Mouse (Mus musculus) liver, embryonic 14.5 days (tissue): ENCODE results near the gene Efna3. TPM values are rescaled to one million over a fixed set of nuclear protein-coding genes. Genes with fewer than 3 reads are reported as not detected.

Source experiments
- ATAC-seq: fragments of 200-750 bp; cut with Nextera tagmentation; 2 replicates; pipeline ENCODE4 v1.8.0; 2017; ENCODE audit warnings: moderate number of reproducible peaks, mild to moderate bottlenecking, moderate library complexity; ENCODE audit not compliant: insufficient read depth
- DNase-seq, 3 experiments: peaks; one replicate each; pipeline ENCODE4 v3.0.0-alpha.2; 2012 to 2013; ENCODE audit warnings: low read depth in 3 of 3, low spot score in 3 of 3
- H3K27ac ChIP-seq: fragments of 300-500 bp; sonication (generic); 2 replicates; pipeline ENCODE4 v1.5.1; 2014; ENCODE audit warnings: moderate library complexity, mild to moderate bottlenecking, control low read depth, inconsistent platforms
- H3K27me3 ChIP-seq: fragments of 300-500 bp; sonication (generic); 2 replicates; pipeline ENCODE4 v1.6.1; 2014; ENCODE audit warnings: mild to moderate bottlenecking, low read length, moderate library complexity; ENCODE audit not compliant: control insufficient read depth, insufficient read depth
- H3K36me3 ChIP-seq: fragments of 300-500 bp; sonication (generic); replicated peaks from 2 replicates; pipeline ENCODE4 v1.6.1; 2014; ENCODE audit warnings: low read depth; ENCODE audit not compliant: control insufficient read depth, insufficient read depth
- H3K4me1 ChIP-seq, 2 experiments: fragments of 200-500 bp in 1 of 2; fragments of 300-500 bp in 1 of 2; sonication (generic) in 1 of 2; replicated peaks; 2 replicates each; pipeline ENCODE4 v1.6.1; 2012 to 2014; ENCODE audit warnings: antibody characterized with exemption in 1 of 2, inconsistent platforms in 1 of 2, low read length in 1 of 2; ENCODE audit not compliant: control insufficient read depth in 2 of 2, insufficient read depth in 2 of 2
- H3K4me2 ChIP-seq: fragments of 300-500 bp; sonication (generic); 2 replicates; pipeline ENCODE4 v1.6.1; 2014; ENCODE audit warnings: low read depth, mild to moderate bottlenecking, control low read depth, moderate library complexity
- H3K4me3 ChIP-seq, 2 experiments: fragments of 200-500 bp in 1 of 2; fragments of 300-500 bp in 1 of 2; sonication (generic) in 1 of 2; 2 replicates each; pipeline ENCODE4 v1.5.1; 2012 to 2014; ENCODE audit warnings: low read depth in 2 of 2, low read length in 2 of 2, mild to moderate bottlenecking in 2 of 2, control low read depth in 1 of 2, inconsistent platforms in 1 of 2, moderate library complexity in 1 of 2; ENCODE audit not compliant: insufficient read depth in 1 of 2
- H3K9ac ChIP-seq: fragments of 300-500 bp; sonication (generic); replicated peaks from 2 replicates; pipeline ENCODE4 v1.6.1; 2014; ENCODE audit warnings: mild to moderate bottlenecking, control low read depth, moderate library complexity
- H3K9me3 ChIP-seq: fragments of 300-500 bp; sonication (generic); 2 replicates; pipeline ENCODE4 v1.6.1; 2016; ENCODE audit warnings: low read length, mixed read lengths; ENCODE audit not compliant: control insufficient read depth
- CTCF ChIP-seq: IDR thresholded peaks from 2 replicates; pipeline ENCODE4 v1.5.1; 2016; ENCODE audit warnings: antibody characterized with exemption, low read depth, control low read depth
- EP300 ChIP-seq: IDR thresholded peaks from 2 replicates; pipeline ENCODE4 v1.6.1; 2016; ENCODE audit warnings: antibody characterized with exemption, low read depth
- WGBS: fragments of 180-500 bp; shearing (Covaris S2); extraction: QIAGEN DNeasy Blood & Tissue Kit; methylation state at CpG from one replicate; pipeline ENCODE4 v1.1.7; 2014; ENCODE audit not compliant: insufficient replicate concordance; 5-methylcytosine and 5-hydroxymethylcytosine counted together
- polyA plus RNA-seq, 2 experiments: library from polyadenylated mRNA; depleted of rRNA in 1 of 2; stranded (reverse) in 1 of 2; unstranded in 1 of 2; fragments of >200 nt; fragmentation: Nextera tagmentation in 1 of 2; extraction: Ambion mirVana in 1 of 2; gene quantifications; 2 replicates each; pipeline versions ENCODE4 v1.2.1 to v1.2.3; 2012 to 2014

The Efna3 gene
- polyA plus RNA-seq, 2 experiments, result 0.05 to 0.06 TPM

- TF ChIP-seq EP300 (no peak), CTCF (no peak)
- Histone ChIP-seq H3K4me1 (no peaks in the 10 kb centered on the region), H3K9me3 (no peaks in the 10 kb centered on the region), H3K27ac (no peak overlapping the region), H3K36me3 (no peaks in the 10 kb centered on the region), H3K9ac (no peak overlapping the region), H3K4me3 (peak overlapping the region; percentile 46 to 49), H3K4me2 (peak overlapping the region; percentile 48), H3K27me3 (peaks cover 44% of the 10 kb centered on the region)
- DNase-seq, result no peak
- ATAC-seq, result no peak
- WGBS, result under 1% methylated on average over 28 of the region's 29 CpGs
These were observed 42.6 kb downstream of the Efna3 start for GRCm38 (mm10) chr3:89280050-89280605.

GRCm38 (mm10) chr3:89279153-89279890, 43.4 kb downstream of the Efna3 start:
- TF ChIP-seq EP300, result no peak
- no peak for TF ChIP-seq CTCF
- no peaks in the 10 kb centered on the region for H3K4me1 ChIP-seq
- ATAC-seq (peak; percentile 43), DNase-seq (peak in 1 of 3 experiments; percentile 33)
- peak overlapping the region; percentile 48 for H3K4me2 ChIP-seq
- no peak overlapping the region for H3K27ac ChIP-seq
- peaks cover 44% of the 10 kb centered on the region for H3K27me3 ChIP-seq
- peak overlapping the region; percentile 46 to 49 for H3K4me3 ChIP-seq
- WGBS, result 3% methylated on average over 35 of the region's 35 CpGs
- H3K36me3 ChIP-seq, result no peaks in the 10 kb centered on the region
- no peaks in the 10 kb centered on the region for H3K9me3 ChIP-seq
- no peak overlapping the region; the same call in 1 of the 2 replicates for H3K9ac ChIP-seq

GRCm38 (mm10) chr3:89278643-89279042, 44.1 kb downstream of the Efna3 start:
- peak overlapping the region; percentile 48 for H3K4me2 ChIP-seq
- no peak overlapping the region for H3K9ac ChIP-seq
- DNase-seq, result no peak
- WGBS, result 13% methylated on average over 8 of the region's 8 CpGs
- H3K4me1 ChIP-seq, result no peaks in the 10 kb centered on the region
- H3K9me3 ChIP-seq, result no peaks in the 10 kb centered on the region
- peak overlapping the region; percentile 18 to 49 for H3K4me3 ChIP-seq
- TF ChIP-seq CTCF (no peak), EP300 (no peak)
- H3K27me3 ChIP-seq, result peaks cover 44% of the 10 kb centered on the region
- no peak overlapping the region for H3K27ac ChIP-seq
- ATAC-seq, result no peak
- H3K36me3 ChIP-seq, result no peaks in the 10 kb centered on the region

- peak overlapping the region; percentile 48 for H3K4me2 ChIP-seq
- H3K4me1 ChIP-seq, result no peaks in the 10 kb centered on the region
- no peak overlapping the region for H3K27ac ChIP-seq
- peak overlapping the region in 1 of 2 experiments; percentile 49; a peak in 1 of 4 replicates for H3K4me3 ChIP-seq
- H3K9ac ChIP-seq, result no peak overlapping the region
- no peaks in the 10 kb centered on the region for H3K36me3 ChIP-seq
- H3K9me3 ChIP-seq, result no peaks in the 10 kb centered on the region
- TF ChIP-seq EP300 (no peak), CTCF (no peak)
- DNase-seq (no peak), ATAC-seq (peak; percentile 25; the same call in 1 of the 2 replicates)
- H3K27me3 ChIP-seq, result peaks cover 44% of the 10 kb centered on the region
- 53% methylated on average over 7 of the region's 7 CpGs for WGBS
These were observed 44.7 kb downstream of the Efna3 start for GRCm38 (mm10) chr3:89278107-89278506.

GRCm38 (mm10) chr3:89277281-89278021, 45.3 kb downstream of the Efna3 start:
- H3K27ac ChIP-seq, result no peak overlapping the region
- H3K4me2 ChIP-seq, result peak overlapping the region; percentile 48
- DNase-seq (no peak), ATAC-seq (no peak)
- no peak for TF ChIP-seq EP300
- no peak for TF ChIP-seq CTCF
- H3K4me1 ChIP-seq, result no peaks in the 10 kb centered on the region
- peaks cover 44% of the 10 kb centered on the region for H3K27me3 ChIP-seq
- H3K9me3 ChIP-seq, result no peaks in the 10 kb centered on the region
- H3K4me3 ChIP-seq, result no peak overlapping the region
- 37% methylated on average over 14 of the region's 14 CpGs for WGBS
- H3K9ac ChIP-seq, result no peak overlapping the region
- no peaks in the 10 kb centered on the region for H3K36me3 ChIP-seq
